Mouse (Mus musculus): Measurements from ENCODE around the gene Fktn.
A peak's percentile ranks its signal among the peaks of the same experiment; 100 is the strongest.
"Not testable (repeated sequence)": the region's sequence is repeated elsewhere in the genome, so short reads cannot be mapped to it uniquely, and the experiment has no call there.

Gene Fktn

DNA sequence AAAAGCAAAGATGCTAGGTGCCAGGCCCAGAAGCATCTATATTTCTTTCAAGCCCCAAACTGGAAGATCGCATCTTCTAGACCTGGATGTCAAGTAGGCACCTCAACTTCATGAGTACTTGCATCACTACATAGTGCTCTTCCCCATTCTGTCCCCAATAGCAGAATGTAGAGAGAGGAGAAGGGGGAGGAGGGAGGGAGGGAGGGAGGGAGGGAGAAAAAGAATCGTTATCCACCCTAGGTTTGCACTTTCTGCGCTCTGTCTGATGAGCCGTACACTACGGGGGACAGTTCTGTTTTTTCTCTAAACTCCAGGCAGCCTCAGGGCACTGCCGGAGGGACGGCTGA is at the start of gene Fktn:
Gene Fktn (plus strand): TSS at position 295 of the 347 bp plus-strand sequence.
- no peak for DNase-seq

- DNase-seq = no peak
These were observed 31.7 kb upstream of the Fktn start for GRCm38 (mm10) chr4:53682092-53682491.

DNA sequence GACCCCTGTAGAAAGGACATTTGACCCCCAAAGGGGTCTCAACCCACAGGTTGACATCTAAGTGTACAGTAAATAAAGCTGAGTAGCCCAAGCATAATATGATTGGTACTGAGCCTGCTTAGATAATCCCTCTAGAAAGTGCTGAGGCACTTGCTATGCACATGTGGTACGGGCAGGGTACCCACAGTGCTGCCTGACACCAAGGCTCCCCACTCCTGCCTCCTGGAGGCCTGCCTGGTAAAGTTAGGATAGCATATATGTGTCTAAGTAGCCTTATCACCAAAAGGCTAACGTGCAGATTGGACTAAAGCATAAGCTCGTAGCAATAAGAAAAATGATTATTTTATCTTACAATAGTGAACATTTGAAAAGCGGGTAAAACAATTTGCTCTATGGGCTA is 24.8 kb upstream of the Fktn start:
- DNase-seq = no peak

DNA sequence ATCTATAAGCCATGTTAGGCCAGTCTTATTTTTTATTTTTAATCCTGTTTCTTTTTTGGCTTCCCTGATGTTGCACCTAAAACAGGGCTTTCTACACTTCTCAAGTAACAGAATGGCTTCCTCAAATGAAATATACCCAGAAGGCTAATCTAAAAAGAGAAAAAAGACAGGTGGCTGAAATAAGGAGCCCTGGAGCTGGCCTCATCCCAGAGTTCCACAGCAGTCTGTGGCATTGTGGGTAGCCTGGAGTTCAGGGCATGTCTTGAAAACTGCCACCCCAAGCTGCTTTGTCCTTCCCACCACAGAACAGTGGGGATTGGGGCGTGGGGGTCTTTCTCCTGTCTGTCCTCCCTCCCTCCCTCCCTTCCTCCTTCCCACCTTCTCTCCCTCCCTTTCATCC is 22.4 kb upstream of the Fktn start:
- DNase-seq = peak; percentile 32

GRCm38 (mm10) chr4:53709166-53709565 is 4.6 kb upstream of the Fktn start:
- not testable (repeated sequence) for DNase-seq

DNA sequence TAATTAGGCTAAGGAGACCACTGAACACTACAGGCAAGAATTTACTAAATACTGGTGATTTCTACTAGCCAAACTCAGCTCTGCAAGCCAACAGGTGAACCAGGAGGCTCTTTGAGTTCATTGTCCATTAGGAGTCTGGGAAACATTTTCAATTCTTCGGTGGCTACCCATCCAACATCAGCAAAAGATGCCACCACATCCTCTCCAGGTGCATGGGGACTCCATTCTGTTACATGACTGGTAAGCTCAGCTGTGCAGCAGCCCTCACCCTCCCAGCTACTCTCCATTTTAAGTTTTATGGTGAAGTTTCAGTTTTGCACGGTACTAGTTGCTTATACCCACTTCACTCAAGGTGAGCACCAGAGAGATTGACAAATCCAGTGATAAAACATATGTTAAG is 3.8 kb upstream of the Fktn start:
- no peak for DNase-seq

DNA sequence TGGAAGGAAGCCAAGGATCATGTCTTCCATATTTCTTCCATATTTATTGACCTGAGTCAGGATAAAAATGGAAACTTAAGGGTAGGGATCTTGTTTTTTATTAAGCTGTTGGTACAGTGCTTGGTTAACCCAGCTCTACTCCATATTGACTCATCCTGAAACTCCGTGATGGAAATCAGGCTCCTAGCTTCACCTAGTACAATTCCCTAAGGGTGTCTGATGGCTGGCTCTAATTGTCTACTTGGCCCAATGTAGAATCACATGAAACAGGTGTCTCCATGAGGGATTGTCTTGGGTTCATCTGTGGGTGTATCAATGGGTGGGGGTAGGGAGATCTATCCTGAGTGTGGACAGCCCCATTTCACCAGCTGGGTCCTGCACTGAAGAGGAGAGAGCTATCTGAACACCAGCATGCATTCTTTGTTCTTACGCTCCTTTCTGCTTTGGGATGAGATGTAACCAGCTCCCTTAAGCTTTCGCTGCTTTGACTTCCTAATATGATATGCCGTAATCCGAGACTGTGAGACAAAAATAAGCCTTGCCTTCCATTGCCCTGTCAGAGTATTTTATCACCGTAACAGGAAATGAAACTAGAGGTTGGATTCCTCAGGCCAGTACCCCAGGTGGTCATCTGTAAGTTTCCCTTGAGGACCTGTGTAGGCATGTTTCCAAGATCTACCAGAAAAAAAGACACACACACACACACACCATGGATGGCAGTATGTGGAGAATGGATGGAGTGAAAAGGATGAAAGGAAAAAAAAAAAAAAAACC is 3.1 kb upstream of the Fktn start:
- no peak for DNase-seq

DNA sequence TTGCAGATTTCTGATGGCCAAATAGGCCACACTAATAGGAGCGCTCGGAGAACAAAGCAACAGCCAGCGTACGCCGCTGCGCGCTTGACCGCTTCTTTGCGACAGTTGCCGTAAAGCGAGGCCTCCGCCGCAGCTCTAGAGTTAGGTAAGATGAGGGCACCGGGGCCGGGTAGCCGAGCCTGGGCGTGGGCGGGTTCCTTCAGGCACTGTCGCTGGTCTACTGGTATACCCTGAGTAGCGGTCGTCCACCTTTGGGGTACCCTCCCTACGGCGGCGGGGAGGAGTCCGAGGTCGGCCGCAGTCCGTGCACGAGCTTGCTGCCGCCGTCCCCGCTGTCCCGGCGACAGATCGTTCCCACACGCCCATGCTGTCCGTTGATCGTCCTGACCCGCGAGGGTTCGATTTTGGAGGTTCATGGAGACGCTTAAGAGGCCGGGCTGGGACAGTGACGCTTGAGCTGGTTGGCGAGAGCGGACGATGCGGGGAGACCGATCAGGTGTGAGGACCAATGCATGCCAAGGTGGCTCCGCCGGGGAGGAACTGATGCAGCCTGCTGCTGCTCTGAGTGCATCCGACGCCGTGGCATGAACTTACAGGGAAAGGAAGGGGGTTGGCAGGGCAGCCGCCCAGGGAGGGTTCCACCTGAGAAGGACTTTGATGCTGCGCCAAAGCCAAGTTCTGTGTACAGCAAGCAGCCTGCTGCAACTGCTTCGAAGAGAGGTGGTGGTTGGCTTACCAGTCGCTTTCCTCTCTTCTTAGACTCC is 435 bp downstream of the Fktn start:
- DNase-seq = peak; percentile 91

GRCm38 (mm10) chr4:53715977-53716376 is 2.2 kb downstream of the Fktn start:
- no peak for DNase-seq

GRCm38 (mm10) chr4:53717546-53717945 is 3.7 kb downstream of the Fktn start:
- no peak for DNase-seq

GRCm38 (mm10) chr4:53718261-53718660 is 4.5 kb downstream of the Fktn start:
- no peak for DNase-seq

DNA sequence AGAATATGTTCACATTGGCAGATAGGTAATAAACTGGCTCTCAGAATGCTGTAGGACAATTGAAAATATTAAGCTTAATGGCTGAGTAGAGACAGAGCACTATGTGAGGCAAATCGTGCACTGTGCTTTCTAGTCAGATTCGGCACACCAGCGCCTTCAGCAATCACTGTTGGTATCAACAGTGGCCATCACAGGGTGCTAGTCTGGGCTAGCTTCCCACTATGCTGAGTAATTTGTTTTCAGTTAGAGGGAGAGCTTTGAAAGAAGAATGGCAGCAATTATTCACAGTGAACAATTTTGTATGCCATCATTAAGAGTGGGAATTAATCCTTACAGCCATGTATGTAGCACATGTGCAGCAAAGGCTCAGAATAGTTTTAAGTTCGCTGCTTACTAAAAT is 8.7 kb downstream of the Fktn start:
- no peak for DNase-seq

DNA sequence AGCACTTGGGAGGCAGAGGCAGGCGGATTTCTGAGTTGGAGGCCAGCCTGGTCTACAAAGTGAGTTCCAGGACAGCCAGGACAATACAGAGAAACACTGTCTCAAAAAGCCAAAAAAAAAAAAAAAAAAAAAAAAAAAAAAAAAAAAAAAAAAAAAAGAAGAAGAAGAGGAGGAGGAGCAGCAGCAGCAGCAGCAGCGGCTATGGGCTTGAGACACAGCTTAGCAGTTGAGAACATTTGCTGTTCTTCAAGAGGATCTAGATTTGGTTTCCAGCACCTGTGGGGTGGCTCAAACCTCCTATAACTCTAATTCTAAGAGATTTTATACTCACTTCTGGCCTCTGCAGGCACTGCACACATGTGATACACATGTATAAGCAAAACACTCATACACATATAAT is 12.3 kb downstream of the Fktn start:
- DNase-seq = not testable (repeated sequence)

DNA sequence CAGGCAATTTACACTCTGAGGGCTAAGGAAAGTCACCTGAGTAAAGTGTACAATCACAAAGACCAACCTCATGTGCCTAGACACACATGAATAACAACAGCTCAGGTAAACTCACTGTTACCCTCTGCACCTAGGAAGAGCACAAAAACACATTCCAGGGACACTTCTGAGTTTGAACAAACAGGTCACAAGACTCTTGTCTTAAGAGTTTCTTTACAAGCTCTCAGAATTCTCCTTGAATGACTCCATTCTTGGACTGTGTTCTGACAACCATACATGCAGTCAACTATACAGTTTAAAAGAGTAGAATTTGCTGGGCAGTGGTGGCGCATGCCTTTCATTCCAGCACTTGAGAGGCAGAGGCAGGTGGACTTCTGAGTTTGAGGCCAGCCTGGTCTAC is 14.3 kb downstream of the Fktn start:
- no peak for DNase-seq

- peak; percentile 29 for DNase-seq
These were observed 25.3 kb downstream of the Fktn start for GRCm38 (mm10) chr4:53738956-53739616.

GRCm38 (mm10) chr4:53749831-53750230 is 36.0 kb downstream of the Fktn start:
- DNase-seq = no peak

DNA sequence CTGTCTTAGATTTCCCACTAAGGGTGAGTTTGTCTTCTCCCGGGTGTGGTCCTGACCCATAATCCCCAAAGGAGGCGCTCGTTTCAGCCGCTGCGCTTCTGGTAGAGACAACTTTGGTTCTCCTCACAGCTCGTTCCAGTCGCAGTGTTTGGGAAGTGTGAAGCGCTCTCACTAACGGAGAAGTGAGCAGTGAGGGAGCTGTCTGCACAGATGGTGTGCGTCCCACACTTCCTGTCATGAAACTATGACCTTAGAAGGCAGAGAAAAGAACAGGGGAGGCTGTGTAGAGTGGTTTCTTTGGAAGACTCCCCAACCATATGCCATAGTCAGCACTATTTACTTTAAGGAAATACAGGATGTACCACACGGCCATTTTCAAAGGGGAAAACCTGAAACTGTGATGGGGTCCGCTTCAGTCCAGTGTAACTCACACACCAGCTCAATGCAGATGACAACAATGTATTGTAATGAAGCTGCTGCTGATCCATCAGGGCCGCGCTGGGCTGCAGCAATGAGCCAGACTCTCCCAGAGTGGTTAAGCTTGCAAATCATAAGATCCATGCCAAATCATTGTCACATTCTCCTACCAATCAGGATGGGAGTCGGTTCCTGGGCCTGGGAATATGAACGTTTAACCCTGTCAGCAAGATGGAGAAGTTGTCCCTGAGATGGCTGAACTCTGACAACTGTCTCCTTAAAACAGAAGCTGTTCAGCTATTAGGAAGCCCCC is 36.8 kb downstream of the Fktn start:
- no peak for DNase-seq

DNA sequence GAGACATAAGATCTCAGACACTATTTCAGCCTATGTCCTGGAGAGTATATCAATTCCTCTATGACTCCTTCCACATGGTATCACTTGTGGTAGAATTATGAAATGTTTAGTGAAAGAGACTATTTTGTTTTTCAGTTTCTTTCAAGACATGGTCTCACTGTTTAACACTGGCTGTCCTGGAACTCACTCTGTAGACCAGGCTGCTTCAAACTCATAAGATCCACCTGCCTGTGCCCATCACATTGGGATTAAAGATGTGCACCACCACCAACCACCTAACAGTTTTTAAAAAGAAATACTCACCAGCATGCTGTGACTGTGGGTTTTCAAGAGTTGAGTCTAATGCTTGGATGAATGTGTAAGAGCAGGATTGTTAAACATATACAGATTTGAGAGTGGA is 43.2 kb downstream of the Fktn start:
- no peak for DNase-seq

- DNase-seq = no peak
These were observed 45.0 kb downstream of the Fktn start for GRCm38 (mm10) chr4:53758764-53759163.

DNA sequence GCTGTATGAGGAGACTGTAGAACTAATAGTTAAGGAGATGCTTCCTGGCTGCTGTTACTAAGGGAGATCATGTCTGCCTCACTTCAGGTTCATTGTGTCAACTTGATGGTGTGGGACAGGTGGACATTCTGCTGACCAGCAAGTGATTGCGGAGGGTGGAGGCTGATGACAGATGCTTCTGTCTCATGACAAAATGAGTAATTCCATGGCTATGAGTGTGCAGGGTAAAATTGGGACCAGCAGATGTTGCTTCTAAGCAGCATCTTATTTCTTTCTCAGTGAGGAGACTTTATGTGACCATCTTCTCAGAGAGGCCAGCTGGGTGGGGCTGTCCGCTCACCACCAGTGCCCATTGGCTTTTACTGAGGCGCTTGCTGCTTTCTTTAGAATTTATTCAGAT is 45.9 kb downstream of the Fktn start:
- no peak for DNase-seq

DNA sequence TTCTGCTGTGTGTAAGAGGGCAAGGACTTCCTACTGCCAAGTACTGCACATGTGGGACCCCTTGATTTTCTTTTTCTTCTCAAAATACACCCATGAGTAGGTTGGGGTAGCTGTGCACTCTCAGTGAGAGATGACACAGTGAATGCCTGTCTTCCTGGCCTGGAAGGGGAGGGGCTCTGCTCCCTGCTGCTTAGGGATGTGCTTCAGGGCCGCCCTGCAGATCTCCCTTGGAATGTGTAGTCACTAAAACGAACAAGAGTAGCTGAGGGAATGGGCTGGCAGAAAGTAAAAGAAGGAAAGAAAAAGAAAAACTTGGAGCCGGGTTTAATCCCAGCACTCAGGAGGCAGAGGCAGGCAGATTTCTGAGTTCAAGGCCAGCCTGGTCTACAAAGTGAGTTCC is 48.7 kb downstream of the Fktn start:
- DNase-seq = no peak

- no peak for DNase-seq
These were observed 57.3 kb downstream of the Fktn start for GRCm38 (mm10) chr4:53770958-53771735.
